Mouse (Mus musculus): ENCODE measurements at regions not wholly inside any gene's neighbourhood (a gene's known extent, or its start where the extent isn't known, plus 50 kb on each side); places are given as distances from the start of the nearest gene placed in this dataset.

- TF ChIP-seq CHD2 (IDR thresholded peaks at IDR 0.05; ENCODE audit: low read depth, low read length) (no peak), ZC3H11A (IDR thresholded peaks at IDR 0.05; ENCODE audit: borderline replicate concordance, low read depth, low read length) (no peak), ZNF384 (IDR thresholded peaks at IDR 0.05; ENCODE audit: low read depth, low read length) (no peak)
These were observed 134.7 kb downstream of the Rnd3 start for GRCm38 (mm10) chr2:51014232-51014631.
